Mouse (Mus musculus) gastrocnemius, adult 8-10 months (tissue): Measurements from ENCODE around the gene Fau. TPM values are rescaled to one million over a fixed set of nuclear protein-coding genes. Genes with fewer than 3 reads are reported as not detected.
"Not testable (repeated sequence)": the region's sequence is repeated elsewhere in the genome, so short reads cannot be mapped to it uniquely, and the experiment has no call there.

ENCODE experiments used
- DNase-seq, 2 experiments: peaks; one replicate each; pipeline ENCODE4 v3.0.0; 2022; ENCODE audit warnings: low spot score in 2 of 2
- total RNA-seq, 4 experiments: library from RNA; stranded (reverse); gene quantifications; 2 replicates each; pipeline ENCODE4 v1.2.4; 2022

Fau gene
- 100 to 1,000 TPM; 428 to 532 (median 479) TPM for total RNA-seq

DNA sequence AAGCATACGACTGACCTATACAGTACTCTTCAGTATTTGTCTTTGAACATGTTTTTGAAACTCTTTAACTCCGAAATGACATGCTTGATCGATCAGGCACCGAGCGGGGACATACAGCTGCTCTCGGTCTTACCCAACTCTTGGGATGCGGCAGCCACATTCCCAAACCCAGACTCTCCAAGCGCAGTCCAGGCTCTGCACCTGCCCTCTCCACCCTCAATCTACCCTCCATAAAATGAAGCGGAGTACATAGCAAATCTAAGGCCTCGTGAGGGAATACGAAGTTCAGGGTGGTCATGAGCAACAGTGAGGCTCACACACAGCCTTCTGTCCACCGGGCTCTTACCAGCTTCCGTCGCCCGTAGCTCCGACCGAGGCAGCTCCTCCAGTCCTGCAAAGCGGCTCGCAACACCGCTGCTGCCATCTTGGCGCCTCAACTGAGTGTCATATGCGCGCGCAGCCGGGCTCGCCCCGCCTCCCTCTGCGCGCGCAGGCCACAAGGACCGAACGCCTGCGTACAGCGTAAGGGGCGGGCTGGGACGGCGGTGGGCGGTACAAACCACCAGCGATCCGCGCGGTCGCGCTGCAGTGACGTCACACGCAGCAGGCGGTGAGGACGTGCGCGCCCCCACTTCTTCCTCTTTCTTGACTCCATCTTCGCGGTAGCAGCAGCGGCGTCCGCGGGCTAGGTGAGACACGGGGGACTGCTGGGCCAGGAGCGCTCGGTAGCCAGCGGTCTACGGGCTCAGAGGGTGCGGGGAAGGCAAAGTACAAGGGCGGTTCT lies at the start of gene Fau, which contains the start of gene Mrpl49:
TSS of gene Fau (plus strand) at position 532 of the 784 bp plus-strand sequence.
TSS of gene Mrpl49 (minus strand) at position 473 of the 784 bp plus-strand sequence.
- peak; percentile 96 to 97 for DNase-seq

DNA sequence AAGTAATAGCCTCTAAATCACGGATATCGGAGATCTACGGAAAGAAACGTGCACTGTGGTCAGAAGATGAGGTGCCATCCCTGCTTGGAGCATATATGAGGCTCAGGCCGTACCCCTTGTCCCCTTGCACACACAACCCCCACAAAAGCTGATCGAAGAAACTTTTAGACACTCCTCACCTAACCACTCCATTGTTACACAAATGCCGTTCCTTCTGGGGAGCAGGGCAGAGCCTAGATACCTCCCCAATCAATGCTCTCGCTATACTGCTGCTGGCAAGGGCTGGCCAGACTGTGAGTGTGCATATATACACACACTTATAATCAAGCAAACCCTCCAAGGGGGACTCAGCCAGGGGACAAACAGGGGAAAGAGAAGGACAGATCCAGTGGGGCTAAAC lies 48.5 kb upstream of the Fau start:
- no peak for DNase-seq

DNA sequence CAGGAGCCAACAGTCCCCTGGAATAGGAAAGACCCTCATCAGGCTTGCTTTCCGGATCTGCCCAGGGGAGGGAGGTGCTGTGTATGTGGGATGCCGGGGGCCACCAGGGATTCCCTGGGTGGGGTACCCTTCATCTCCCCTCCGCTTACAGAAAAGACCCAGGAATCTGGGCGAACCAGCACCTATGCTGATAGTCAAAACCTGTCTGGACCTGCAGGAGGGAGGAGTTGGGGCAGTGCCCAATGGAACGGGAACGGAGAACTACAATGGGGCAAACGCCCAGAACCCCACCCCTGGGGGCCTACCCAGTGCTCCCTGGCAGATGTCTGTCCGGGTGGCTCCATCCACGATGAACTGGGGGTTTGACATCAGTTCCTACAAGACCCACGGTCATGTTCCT lies 44.0 kb upstream of the Fau start:
- DNase-seq: no peak

DNA sequence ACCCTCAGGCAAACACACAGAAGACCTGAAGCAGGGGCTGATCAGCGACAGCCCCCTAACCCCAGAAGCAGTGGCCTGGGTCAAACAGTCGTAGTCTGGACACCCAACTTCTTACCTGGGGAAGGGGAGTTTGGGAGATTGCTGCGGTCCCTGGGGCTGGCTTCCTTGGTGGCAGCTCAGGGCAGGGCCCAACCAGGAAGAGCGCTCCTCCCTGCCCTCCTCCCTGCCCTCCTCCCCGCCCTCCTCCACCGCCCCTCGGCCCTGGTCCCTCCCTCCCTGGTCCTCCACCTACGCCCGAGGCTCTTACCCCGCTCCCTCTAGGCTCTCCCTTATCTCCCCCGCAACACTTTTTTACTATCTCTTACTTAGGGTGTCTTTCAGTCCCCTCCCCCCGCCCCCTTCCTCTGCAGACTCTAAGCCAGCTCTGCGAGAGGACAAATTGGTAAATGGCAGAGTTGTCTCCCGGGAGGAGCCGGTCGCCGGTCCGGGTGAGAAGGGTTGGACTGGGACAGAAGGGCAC lies 42.6 kb upstream of the Fau start:
- peak in 1 of 2 experiments; percentile 20 for DNase-seq

DNA sequence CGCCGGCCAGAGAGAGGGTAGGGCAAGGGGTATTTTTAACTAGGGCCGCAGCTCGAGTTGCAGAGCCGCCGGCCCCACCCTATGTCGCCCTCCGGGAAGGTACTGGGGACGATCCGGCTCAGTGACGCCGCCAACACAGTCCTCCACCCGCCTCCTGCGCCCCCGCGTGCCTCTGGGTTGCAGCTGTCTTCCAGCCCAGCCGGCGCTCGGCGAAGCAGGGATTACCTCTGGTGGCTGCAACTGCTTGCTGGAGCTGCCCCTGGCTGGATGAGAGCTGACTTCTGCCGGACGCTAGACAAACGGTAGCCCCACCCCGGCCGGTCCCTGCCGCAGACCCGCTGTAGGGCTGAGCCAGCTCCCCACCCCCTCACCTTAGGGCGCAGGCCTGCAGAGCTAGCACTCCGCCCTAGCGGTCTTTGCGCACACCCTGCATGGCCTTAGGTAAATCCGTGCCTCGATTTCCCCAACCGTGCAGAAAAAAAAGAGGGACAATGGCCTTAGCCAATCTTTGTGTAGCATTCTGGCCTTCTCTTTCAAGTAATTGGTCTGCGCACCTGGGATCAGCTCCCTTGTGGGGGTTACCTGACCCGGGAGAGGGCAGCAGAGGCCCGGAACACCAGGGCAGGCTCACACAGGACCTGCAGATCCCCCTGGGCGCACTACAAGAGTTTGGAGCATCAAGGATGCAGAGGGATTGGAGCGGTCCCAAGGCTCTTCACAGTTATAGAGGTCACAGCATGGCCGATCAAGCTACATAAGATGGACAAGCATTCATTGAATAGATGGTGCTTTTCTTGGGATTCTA lies 41.9 kb upstream of the Fau start, which contains the start of gene Capn1:
TSS of gene Capn1 (minus strand) at position 387 of the 805 bp plus-strand sequence.
- peak; percentile 83 to 86 for DNase-seq

DNA sequence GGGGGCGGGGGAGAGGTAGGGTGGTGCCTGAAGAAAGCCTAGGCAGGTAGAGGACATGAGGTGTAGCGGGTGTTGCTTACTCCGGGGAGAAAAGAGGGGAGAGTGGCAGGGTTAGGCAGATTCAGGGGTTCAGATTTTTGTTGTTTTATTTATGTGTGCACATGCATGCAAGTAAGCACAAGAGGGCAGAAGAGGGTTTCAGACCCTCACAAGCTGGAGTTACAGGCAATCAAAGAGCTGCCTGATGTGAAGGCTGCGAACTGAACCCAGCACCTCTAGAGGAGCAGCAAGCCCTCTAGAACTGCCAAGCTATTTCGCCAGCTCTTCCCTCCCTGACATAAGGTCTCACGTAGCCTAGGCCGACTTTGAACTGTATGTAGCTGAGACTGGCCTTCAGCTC lies 41.1 kb upstream of the Fau start:
- no peak for DNase-seq

DNA sequence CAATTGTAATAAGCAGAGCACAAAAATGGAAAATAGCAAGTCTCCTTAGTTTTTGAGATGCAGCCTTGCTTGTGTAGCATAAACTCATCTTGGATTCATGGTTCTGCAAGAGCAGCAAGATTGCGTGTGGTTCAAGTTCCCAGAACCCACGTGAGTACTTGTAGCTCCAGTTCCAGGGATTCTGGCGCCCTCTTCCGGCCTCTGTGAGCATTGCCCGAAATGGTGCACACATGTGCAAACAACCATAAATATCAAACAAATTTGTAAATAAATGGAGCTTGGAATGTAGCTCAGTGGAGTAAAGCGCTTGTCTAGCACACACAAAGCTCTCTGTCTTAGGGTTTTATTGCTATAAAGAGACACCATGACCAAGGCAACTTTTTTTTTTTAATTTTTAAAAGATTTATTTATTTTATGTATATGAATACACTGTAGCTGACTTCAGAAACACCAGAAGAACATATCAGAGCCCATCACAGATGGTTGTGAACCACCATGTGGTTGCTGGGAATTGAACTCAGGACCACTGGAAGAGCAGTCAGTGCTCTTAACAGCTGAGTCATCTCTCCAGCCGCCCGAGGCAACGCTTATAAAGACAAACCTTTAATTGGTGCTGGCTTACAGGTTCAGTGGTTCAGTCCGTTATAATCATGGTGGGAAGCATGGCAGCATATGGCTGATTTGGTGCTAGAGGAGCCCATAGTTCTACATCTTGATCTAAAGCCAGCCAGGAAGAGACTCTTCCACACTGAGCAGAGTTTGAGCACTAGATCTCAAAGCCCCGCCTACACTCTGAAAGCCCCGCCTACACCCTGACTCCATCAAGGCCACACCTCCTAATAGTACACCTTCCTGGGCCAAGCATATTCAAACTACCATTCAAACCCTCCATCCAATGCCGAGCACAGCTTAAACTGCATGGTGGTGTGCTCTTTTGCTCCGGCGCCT lies 39.2 kb upstream of the Fau start:
- DNase-seq: peak; percentile 87 to 88

DNA sequence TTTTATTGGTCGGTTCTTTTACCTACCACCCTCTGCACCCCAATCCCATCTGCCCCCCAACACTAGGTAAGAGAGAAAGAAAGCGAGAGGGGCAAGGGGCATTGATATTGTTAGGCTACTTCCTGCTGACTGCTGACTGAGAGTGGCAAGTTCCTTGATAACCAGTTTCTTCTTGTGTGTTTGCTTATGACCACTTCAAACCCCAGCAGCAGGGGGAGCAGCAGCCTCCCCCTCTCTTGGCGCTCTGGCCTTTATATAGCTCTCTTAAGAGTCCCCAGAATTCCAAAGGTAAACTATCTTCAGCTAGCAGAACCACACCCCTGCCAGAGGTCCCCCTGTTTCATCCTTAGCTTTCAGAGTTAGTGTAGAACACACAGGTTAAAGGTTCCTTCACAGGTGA lies 37.4 kb upstream of the Fau start:
- DNase-seq: no peak

DNA sequence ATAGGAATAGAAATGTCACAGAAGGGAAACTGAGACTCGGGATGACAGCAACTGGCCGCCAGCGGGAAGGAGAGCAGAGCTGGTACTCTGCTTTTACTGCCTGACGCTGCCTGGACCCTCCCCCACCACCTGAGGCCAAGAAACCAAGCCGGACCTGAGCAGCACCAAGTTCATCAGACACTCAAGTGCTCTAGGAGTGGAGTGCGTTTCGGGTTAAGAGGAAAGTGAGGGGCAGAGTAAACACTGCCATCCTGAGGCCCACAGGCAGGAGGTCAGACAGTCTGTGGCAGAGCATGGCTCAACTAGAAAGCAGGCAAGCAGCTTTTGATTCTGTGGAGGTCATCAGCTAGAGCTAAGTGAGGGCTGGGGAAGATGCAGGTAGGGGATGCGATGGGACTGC lies 34.6 kb upstream of the Fau start:
- no peak for DNase-seq

DNA sequence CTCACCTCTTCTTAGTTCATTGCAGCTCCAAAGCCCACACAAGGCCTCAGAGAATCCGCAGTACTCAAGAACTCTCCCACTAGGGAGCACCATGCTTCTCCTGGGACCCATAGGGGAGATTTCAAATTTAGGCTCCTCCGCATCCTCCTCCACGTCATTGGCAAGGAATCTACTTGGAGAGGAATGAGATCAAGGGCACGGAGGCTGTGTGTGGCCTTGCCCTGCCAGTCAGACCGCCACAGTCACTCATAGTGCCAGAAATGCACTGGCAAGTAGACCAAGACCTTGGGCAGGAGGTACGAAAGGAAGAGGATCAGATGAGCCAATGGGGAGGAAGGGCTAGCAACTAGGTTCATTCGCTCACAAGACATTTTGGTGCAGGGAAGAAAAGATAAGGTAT lies 33.7 kb upstream of the Fau start:
- DNase-seq: no peak

DNA sequence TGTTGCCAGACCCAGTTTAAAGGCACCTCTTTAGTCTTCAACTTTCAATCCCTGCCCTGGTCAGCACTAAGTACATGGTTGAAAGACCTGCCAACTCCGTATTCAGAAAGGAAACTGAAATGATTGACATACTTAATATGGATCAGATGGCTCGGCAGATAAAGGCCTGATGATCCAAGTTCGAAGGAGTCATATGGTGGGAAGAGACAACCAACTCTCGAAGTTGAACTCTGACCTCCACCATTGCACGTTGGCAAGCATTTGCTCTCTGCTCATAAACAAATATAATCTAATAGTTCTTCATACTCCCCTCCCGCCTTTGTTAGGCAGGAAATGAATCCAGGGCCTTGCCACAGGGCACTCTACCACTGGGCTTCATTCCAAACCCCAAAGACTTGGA lies 28.7 kb upstream of the Fau start:
- no peak for DNase-seq

DNA sequence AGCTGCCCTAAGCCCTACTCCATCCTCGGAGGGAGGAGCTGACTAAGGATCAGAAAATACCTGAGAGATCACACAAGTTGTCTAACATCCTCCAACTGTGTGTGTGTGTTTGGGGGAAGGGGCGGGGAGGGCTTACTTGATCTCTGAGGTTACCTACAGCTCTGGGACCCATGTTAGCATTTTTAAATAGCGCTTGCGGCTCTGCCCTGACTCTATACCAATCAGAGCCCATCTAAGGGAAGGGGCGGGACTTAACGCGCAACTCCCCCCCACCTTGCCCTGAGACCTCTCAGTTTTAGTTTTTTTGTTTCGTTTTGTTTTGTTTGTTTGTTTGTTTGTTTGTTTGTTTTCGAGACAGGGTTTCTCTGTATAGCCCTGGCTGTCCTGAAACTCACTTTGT lies 28.2 kb upstream of the Fau start:
- no peak for DNase-seq

DNA sequence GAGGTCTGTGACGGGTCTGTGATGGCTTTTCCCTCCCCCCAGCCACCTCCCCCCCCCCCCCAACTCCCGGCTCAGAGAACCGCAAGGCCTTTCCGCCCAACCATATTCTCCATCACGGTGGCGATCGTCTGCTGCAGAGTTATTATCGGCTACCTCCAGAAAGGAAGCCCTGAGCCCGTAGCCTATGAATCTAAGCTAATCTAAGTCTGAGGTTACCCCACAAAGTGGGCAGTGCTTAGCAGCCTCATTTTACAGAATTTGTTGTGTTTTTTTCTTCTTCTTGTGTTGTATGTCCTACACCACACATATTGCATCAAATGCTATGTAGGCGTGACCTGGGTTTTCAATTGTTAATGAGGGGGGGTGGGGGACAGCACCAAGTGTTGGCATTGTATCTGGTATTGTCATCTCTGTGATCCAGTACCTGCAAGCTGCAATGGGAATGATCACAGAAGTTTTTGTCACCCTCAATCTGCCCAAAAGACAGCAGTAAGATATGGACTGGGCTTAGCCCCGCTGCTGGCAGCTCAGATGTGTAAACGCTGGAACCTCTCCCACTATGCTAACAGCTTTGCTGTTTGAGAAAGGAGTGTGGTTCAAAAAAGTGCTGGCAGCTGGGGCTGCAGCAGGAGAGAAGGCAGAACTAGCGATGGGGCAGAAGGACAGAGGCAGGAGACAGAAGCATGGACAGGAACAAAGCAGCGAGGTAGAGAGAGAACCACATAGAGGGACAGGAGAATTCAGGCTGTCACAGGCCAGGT lies 26.9 kb upstream of the Fau start:
- DNase-seq: no peak

DNA sequence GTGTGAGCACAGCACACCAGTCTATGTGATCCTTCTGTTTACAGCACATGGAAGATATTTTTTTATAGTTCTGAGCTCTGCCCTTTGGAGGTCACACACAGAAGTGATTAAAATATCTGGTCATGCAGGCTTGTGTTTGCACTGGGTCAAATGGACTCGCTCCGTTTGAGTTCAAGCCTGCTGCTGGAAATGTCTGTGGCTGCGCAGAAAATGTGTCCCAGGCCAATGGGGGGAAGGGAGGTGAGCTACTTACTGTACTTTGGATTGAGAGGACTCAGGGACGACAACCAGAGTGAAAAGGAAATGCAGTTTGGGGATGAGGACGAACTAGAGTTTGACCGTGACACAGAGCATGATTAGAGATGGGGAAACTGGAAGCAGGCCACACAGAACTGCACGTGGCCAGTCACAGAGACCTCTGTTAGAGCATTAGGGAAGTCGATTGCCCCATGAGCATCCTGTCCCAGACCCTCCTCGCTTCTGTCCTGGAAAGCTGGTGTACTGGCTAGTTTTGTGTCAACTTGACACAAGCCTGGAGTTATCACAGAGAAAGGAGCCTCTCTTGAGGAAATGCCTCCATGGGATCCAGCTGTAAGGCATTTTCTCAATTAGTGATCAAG lies 21.6 kb upstream of the Fau start:
- DNase-seq: no peak

DNA sequence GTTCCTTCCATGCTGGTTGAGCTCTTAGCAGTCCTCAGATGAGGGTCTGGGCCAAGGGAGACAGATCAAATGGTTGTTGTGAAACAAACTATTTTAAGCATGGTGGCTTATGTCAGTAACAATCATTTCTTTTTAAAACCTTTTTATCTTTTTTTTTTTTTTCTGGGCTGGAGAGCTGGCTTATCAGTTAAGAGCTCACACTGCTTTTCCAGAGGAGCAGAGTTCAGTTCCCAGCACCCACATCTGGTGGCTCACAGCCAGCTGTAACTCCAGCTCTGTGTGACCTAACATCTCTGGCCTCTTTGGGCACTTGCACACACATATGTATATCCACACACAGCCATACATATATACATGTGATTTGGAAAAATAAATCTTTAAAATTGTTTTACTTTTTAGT lies 19.9 kb upstream of the Fau start:
- no peak for DNase-seq

DNA sequence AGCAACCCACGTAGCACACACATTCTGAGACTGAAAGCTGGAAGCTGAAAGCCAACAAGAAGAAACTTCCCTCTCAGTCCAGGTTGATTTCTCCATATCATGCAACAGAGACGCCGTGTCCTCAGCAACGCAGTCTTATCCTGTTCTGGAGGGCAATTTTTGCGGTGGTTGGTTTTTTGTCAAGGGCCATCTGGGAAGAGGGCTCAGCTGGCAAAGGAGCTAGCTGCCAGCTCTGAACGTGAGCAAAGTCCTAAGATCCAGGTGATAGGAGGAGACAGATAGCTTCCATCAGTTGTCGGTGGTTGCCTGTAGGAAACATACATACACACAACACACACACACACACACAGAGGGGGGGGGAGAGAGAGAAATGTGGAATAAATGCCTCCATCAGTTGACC lies 19.3 kb upstream of the Fau start:
- DNase-seq: no peak

DNA sequence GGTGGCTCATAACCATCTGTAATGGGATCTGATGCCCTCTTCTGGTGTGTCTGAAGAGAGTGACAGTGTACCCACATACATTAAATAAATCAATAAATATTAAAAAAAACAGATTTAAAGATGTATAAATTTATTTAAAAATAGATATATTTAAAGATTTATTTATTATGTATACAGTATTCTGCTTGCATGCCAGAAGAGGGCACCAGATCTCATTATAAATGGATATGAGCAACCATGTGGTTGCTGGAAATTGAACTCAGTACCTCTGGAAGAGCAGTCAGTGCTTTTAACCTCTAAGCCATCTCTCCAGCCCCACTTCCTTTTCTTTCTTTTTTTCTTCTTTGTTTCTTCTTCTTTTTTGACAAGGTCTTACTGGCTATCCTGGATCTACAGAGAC lies 17.6 kb upstream of the Fau start:
- no peak for DNase-seq

DNA sequence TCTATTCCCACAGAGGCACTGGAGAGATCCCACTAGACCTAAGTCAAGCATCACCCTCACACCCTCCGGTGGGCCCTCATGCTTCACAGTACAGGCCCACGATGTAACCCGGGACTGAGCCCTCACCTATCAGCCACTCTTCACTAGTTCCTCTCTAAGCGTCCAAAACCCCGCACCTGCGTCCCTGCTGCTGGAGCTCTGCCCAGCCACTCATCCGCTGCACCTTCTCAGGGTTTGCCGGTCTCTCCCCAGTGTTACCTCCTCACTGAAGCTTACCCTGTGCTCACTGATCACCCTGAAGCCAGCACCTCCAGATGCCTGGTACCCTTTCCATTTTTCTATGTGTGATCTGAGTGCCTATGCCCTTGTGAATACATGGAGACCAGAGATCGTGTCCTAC lies 15.4 kb upstream of the Fau start:
- DNase-seq: no peak

DNA sequence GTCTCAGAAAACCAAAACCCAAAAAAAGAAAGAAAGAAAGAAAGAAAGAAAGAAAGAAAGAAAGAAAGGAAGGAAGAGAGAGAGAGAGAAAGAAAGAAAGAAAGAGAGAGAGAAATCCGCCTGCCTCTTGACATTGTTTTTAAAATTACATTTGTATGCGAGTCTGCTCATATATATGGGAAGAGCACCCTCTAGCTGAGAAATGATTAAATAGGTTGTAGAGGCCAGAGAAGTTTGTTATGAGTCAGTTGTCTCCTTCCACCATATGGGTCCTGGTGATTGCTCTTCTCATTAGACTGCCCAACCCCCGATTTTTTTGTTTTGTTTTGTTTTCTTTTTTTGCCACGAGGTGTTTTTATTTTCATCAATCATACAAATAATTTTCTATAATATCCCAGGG lies 13.5 kb upstream of the Fau start:
- not testable (repeated sequence) for DNase-seq
